Mouse (Mus musculus): ENCODE results near the gene Thop1. TPM values are rescaled to one million over a fixed set of nuclear protein-coding genes. Genes with fewer than 3 reads are reported as not detected.

Thop1 gene
- polyA plus RNA-seq, 1 experiment from 2014 or later, result 31.4 TPM

DNA sequence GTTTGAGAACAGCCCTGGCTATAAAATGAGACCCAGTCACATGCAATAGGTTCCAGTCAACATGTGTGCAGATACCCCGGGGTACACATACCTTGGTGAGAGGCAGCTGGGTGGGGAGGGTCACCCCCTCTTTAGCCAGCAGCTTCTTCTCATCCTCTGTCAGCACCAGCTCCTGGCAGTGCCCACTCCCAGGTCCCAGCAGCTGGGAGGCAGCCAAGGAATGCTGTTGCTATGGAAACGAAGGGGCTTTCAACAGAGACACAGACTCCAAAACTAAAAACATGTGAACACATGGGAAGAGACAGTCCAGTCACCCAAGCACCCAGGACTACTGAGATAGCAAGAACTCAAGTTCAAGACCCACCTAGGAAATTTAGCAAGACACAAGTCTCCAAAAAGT is 19.4 kb downstream of the Thop1 start:
- WGBS, result 32% methylated on average over 2 of the region's 2 CpGs
- Histone ChIP-seq H3K9me3 (replicated peaks; ENCODE audit: control insufficient read depth, low read length) (no peaks in the 10 kb centered on the region; the same call in 1 of the 2 replicates), H3K27me3 (ENCODE audit: control insufficient read depth, insufficient read depth, low read length) (no peaks in the 10 kb centered on the region; the same call in 1 of the 2 replicates), H3K27ac (ENCODE audit: low read length) (no peak overlapping the region), H3K4me3 (ENCODE audit: low read length) (no peak overlapping the region), H3K4me2 (ENCODE audit: low read depth, low read length) (no peak overlapping the region), H3K36me3 (ENCODE audit: control insufficient read depth, insufficient read depth) (no peaks in the 10 kb centered on the region), H3K4me1 (ENCODE audit: control insufficient read depth, insufficient read depth, low read length) (no peaks in the 10 kb centered on the region), H3K9ac (ENCODE audit: low read length) (no peak overlapping the region)
- ATAC-seq (replicated peaks; ENCODE audit: extremely low read depth, insufficient read depth, low FRiP score), result no peak

DNA sequence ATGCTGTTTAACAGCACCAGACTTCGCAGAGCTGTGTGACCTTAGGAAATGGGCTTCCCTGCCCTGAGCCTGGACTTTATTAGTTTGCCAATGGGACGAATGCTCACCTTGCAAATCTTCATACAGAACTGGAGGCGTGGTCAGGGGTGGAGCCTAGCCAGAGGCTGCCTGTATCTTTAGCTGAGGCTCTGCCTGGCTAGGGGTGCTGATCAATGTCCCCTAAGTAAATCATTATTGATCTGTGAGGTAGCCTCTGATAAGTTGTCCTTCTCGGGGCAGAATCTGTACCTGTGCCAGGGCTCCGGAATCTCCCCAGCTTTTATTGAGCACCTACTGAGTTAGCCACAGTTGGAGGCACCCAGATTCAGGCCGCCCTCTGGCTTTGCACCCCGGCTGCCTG is 20.8 kb downstream of the Thop1 start:
- H3K4me1 ChIP-seq (ENCODE audit: control insufficient read depth, insufficient read depth, low read length), result no peaks in the 10 kb centered on the region
- H3K4me2 ChIP-seq (ENCODE audit: low read depth, low read length), result no peak overlapping the region
- H3K9me3 ChIP-seq (replicated peaks; ENCODE audit: control insufficient read depth, low read length), result no peaks in the 10 kb centered on the region; the same call in 1 of the 2 replicates
- no peaks in the 10 kb centered on the region; the same call in 1 of the 2 replicates for H3K27me3 ChIP-seq (ENCODE audit: control insufficient read depth, insufficient read depth, low read length)
- no peak for ATAC-seq (replicated peaks; ENCODE audit: extremely low read depth, insufficient read depth, low FRiP score)
- 71% methylated on average over 7 of the region's 7 CpGs for WGBS
- H3K27ac ChIP-seq (ENCODE audit: low read length), result no peak overlapping the region
- no peaks in the 10 kb centered on the region for H3K36me3 ChIP-seq (ENCODE audit: control insufficient read depth, insufficient read depth)
- H3K9ac ChIP-seq (ENCODE audit: low read length), result no peak overlapping the region
- H3K4me3 ChIP-seq (ENCODE audit: low read length), result no peak overlapping the region

DNA sequence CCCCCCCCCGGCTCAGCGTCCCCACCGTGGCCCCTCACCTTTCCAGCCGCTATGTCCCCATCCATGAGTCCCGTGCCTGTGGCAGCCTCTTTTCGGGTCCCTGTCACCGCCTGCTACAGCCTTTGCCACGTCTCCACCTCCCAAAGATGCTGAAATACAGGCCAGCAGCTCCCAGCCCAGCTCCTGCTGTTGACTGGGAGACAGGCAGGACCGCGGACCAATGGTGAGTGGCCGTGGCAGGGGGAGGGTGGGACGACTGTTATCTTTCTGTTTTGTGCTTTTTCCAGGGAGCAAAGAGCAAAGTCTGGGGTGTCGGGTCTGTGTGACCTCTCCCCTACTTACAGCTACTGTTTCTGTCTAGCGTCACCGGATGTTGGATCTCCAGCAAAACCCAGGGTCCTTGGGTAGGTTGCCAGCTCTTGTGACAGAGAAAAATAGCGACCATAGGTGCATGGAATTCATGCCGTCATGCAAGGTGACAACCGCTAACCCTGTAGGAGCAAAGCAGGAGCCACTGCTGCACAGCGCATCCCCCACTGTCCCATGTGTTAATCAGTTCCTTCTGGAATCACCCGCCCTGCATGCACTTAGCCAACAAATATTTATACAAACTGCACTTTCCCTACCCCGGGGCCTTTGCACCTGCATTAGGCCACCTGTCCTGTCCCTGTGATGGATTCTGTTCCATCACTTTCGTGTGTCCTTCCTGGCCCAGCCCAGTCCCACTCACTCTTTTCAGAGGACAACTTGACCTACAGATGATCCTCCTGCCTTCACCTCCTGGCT is 22.8 kb downstream of the Thop1 start:
- Histone ChIP-seq H3K36me3 (ENCODE audit: control insufficient read depth, insufficient read depth) (no peaks in the 10 kb centered on the region), H3K4me2 (ENCODE audit: low read depth, low read length) (no peak overlapping the region), H3K27ac (ENCODE audit: low read length) (no peak overlapping the region), H3K4me3 (ENCODE audit: low read length) (no peak overlapping the region), H3K4me1 (ENCODE audit: control insufficient read depth, insufficient read depth, low read length) (no peaks in the 10 kb centered on the region), H3K27me3 (ENCODE audit: control insufficient read depth, insufficient read depth, low read length) (no peaks in the 10 kb centered on the region; the same call in 1 of the 2 replicates), H3K9ac (ENCODE audit: low read length) (no peak overlapping the region), H3K9me3 (replicated peaks; ENCODE audit: control insufficient read depth, low read length) (peaks cover 4% of the 10 kb centered on the region; the same call in 1 of the 2 replicates)
- 42% methylated on average over 22 of the region's 22 CpGs for WGBS
- no peak for ATAC-seq (replicated peaks; ENCODE audit: extremely low read depth, insufficient read depth, low FRiP score)

DNA sequence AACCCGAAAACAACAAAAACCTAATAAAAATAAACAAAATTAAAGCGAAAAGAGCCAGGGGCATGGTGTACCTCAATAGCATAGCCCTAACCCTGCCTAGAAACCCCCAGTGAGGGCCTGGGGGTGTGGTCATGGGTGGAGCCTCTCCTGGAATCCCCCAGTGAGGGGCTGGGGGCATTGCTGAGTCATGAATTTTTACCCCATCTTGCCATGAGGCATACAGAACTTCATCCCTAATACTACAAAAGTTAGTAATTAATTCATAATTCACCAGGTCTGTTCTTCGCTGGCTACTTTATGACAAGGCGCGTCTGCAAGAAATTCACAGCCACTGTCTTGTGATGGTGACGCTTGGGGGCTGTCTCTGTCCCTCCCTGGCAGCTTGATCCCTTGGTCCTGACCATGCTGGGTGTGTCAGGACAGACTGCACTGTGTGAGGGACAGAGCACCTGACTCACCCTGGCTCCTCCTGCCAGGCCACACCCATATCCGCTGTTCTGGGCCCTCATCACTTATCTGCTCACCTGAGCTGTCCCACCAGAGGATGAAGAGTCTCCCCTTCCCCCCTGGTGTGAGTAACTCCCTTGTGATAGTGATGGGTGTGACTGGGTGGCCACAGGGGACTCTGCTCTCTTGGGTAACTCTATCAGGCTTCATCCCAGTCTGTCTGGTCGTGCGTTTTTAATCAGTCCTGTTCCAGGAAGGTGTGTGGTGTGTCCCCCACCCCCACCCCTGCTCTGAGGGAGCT is 25.3 kb downstream of the Thop1 start:
- Histone ChIP-seq H3K9ac (ENCODE audit: low read length) (no peak overlapping the region), H3K4me1 (ENCODE audit: control insufficient read depth, insufficient read depth, low read length) (no peaks in the 10 kb centered on the region), H3K9me3 (replicated peaks; ENCODE audit: control insufficient read depth, low read length) (peaks cover 4% of the 10 kb centered on the region; the same call in 1 of the 2 replicates), H3K36me3 (ENCODE audit: control insufficient read depth, insufficient read depth) (no peaks in the 10 kb centered on the region), H3K27me3 (ENCODE audit: control insufficient read depth, insufficient read depth, low read length) (no peaks in the 10 kb centered on the region; the same call in 1 of the 2 replicates), H3K27ac (ENCODE audit: low read length) (no peak overlapping the region), H3K4me2 (ENCODE audit: low read depth, low read length) (no peak overlapping the region), H3K4me3 (ENCODE audit: low read length) (no peak overlapping the region)
- 54% methylated on average over 9 of the region's 9 CpGs for WGBS
- ATAC-seq (replicated peaks; ENCODE audit: extremely low read depth, insufficient read depth, low FRiP score), result no peak

DNA sequence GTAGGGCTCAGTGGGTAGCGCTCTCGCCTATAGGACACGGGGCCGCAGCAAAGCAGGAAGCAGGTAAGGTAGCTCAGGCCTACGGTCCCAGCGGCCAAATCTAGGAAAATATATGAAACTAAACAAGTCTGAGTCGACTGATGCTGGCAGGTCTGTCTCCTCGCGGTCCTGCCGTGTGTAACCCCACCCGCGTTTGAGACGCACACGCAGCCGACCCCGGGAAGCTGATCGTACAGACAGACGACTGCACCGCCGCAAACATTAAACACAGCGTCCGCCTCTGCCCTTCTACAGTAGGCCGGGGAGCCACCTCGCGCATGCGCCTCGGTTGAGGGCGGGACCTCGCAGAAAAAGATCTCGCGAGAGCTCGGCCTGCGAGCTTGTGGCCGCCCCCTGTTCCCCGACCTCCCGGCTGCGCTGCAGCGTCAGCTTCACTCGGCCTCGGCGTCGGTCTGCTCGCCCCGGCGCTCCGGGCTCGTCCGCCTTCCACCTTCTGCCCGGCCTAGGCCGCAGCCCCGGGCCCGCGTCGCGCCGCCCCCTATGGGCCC is 35.8 kb downstream of the Thop1 start, which contains the start of gene Map2k2:
Gene Map2k2 (plus strand): TSS at position 351 of the 548 bp plus-strand sequence.
- Histone ChIP-seq H3K4me2 (ENCODE audit: low read depth, low read length) (peak within 1 kb of the TSS; percentile 90), H3K9ac (ENCODE audit: low read length) (peak within 1 kb of the TSS; percentile 86), H3K4me3 (ENCODE audit: low read length) (peak within 1 kb of the TSS; percentile 75), H3K27me3 (ENCODE audit: control insufficient read depth, insufficient read depth, low read length) (no peaks in the 10 kb centered on the region), H3K36me3 (ENCODE audit: control insufficient read depth, insufficient read depth) (peaks cover 21% of the 10 kb centered on the region), H3K9me3 (replicated peaks; ENCODE audit: control insufficient read depth, low read length) (no peaks in the 10 kb centered on the region), H3K4me1 (ENCODE audit: control insufficient read depth, insufficient read depth, low read length) (peaks cover 14% of the 10 kb centered on the region), H3K27ac (ENCODE audit: low read length) (peak within 1 kb of the TSS; percentile 96)
- WGBS, result under 1% methylated on average over 56 of the region's 56 CpGs
- peak; percentile 95 for ATAC-seq (replicated peaks; ENCODE audit: extremely low read depth, insufficient read depth, low FRiP score)

DNA sequence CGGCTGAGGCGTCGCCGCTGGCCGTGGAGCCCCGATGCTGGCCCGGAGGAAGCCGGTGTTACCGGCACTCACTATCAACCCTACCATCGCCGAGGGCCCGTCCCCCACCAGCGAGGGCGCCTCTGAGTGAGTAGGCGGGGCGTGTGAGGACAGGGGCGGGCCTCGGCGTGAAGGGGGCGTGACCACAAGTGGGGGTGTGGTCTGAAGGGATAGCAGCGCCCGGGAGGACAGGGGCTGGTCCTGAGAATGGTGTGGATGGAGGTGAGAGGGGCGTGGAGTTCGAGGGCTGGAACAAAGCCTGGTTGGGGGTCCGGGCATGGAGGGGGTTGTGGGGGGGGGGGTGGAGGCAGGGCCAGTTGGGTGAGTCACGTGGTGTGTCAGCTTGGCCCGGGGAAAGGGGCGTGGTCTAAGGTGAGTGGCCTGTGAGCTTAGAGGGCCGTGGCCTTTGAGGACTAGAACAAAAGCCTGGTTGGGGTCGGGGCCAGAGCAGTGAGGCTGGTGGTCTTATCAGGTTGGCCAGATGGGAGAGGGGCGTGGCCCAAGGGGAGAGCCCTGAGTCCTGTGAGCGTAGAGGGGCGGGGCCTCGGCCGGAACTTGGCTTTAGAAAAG is 36.4 kb downstream of the Thop1 start:
- H3K27me3 ChIP-seq (ENCODE audit: control insufficient read depth, insufficient read depth, low read length), result no peaks in the 10 kb centered on the region
- peak overlapping the region; percentile 90 for H3K4me2 ChIP-seq (ENCODE audit: low read depth, low read length)
- peak overlapping the region; percentile 75 for H3K4me3 ChIP-seq (ENCODE audit: low read length)
- peak overlapping the region; percentile 96 for H3K27ac ChIP-seq (ENCODE audit: low read length)
- peak overlapping the region; percentile 86 for H3K9ac ChIP-seq (ENCODE audit: low read length)
- peaks cover 26% of the 10 kb centered on the region for H3K36me3 ChIP-seq (ENCODE audit: control insufficient read depth, insufficient read depth)
- no peaks in the 10 kb centered on the region for H3K9me3 ChIP-seq (replicated peaks; ENCODE audit: control insufficient read depth, low read length)
- ATAC-seq (replicated peaks; ENCODE audit: extremely low read depth, insufficient read depth, low FRiP score), result peak; percentile 87
- peaks cover 14% of the 10 kb centered on the region for H3K4me1 ChIP-seq (ENCODE audit: control insufficient read depth, insufficient read depth, low read length)
- WGBS, result under 1% methylated on average over 26 of the region's 35 CpGs

DNA sequence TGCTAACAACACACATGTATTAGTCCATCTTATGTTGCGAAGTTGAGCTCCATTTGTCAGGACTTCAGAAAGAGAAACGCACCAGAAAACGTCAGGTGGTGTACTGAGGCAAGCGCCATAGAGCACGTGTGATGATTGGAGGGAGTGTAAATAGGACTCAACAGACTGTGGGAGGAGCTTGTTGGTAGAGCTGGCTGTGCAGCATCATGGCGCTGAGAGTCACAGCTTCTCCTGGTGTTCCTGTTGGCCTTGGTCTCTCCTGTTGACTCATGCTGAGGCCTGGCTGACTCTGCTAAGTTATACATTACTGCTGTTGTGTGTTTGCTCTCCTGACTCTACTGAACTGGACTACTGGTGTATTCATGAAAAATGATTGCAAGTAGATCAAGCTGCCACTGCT is 43.1 kb downstream of the Thop1 start:
- no peak overlapping the region for H3K4me2 ChIP-seq (ENCODE audit: low read depth, low read length)
- no peaks in the 10 kb centered on the region for H3K4me1 ChIP-seq (ENCODE audit: control insufficient read depth, insufficient read depth, low read length)
- 94% methylated on average over 6 of the region's 6 CpGs for WGBS
- H3K9me3 ChIP-seq (replicated peaks; ENCODE audit: control insufficient read depth, low read length), result no peaks in the 10 kb centered on the region
- H3K9ac ChIP-seq (ENCODE audit: low read length), result no peak overlapping the region
- no peaks in the 10 kb centered on the region for H3K27me3 ChIP-seq (ENCODE audit: control insufficient read depth, insufficient read depth, low read length)
- ATAC-seq (replicated peaks; ENCODE audit: extremely low read depth, insufficient read depth, low FRiP score), result no peak
- H3K36me3 ChIP-seq (ENCODE audit: control insufficient read depth, insufficient read depth), result peaks cover 56% of the 10 kb centered on the region
- H3K4me3 ChIP-seq (ENCODE audit: low read length), result no peak overlapping the region
- no peak overlapping the region for H3K27ac ChIP-seq (ENCODE audit: low read length)

DNA sequence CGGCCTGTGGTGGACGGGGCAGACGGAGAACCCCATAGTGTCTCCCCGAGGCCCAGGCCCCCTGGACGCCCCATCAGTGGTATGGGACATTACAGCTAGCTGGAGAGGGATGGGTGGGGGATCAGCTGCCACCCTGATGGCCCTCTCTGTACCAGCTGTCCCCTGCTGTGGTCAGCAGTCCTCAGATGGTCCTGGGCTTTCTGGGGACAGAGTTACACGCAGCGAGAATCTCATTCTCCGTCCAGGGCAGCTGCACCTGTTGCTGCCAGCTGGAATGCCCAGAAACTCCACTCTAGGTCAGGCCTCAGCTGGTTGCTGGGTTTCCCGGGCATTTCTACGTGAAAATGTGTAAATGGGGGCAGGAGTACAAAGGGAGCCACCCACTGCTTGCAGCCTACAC is 49.8 kb downstream of the Thop1 start:
- WGBS, result 87% methylated on average over 10 of the region's 10 CpGs
- H3K27me3 ChIP-seq (ENCODE audit: control insufficient read depth, insufficient read depth, low read length), result no peaks in the 10 kb centered on the region
- H3K9ac ChIP-seq (ENCODE audit: low read length), result no peak overlapping the region
- H3K27ac ChIP-seq (ENCODE audit: low read length), result no peak overlapping the region
- H3K4me2 ChIP-seq (ENCODE audit: low read depth, low read length), result no peak overlapping the region
- peaks cover 61% of the 10 kb centered on the region for H3K36me3 ChIP-seq (ENCODE audit: control insufficient read depth, insufficient read depth)
- H3K4me3 ChIP-seq (ENCODE audit: low read length), result no peak overlapping the region
- no peaks in the 10 kb centered on the region for H3K4me1 ChIP-seq (ENCODE audit: control insufficient read depth, insufficient read depth, low read length)
- ATAC-seq (replicated peaks; ENCODE audit: extremely low read depth, insufficient read depth, low FRiP score), result no peak
- no peaks in the 10 kb centered on the region for H3K9me3 ChIP-seq (replicated peaks; ENCODE audit: control insufficient read depth, low read length)

All from heart, embryonic 16.5 days (tissue).